8 mouse cellular contexts compared by ENCODE assay signal in the genomic region with DNA sequence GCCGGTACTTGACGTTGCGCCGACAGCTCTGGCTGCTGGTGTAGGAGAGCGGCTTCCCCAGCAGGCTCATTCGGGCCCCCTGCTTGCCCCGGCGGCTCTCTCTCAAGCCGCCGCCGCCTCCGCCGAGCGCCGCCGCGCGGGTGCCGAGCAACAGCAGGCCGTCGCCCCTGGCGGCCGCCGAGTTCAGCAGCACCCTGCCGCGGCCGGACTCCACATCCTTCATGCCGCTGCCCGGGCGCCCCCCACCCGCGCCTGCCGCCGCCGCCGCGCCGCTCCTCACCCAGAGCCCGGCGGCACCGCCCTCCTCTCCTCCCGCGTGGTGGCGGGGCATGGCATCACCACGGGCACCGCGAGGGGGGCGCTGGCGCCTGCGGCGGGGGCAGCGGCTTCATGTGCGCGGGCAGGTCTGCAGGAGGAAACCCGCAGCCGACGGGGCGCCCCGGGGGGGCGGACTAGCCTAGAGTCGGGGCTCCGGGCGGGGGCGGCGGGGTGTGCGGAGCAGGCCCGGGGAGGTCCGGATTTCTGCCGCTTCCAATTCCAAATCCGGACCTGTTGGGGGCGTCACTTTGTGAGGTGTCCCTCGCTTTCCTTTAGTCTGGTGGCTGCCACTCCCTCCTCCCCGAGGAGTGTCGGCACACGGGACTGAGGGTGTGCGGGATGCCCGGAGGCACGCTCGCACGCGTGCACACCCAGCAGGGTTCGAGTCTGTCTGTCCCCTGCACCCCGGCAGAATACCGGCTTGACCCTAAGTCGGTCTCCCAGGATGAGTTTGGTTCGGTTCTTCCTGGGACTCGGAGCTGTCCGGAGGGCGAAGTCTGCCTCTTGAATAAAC. TPM values are rescaled to one million over a fixed set of nuclear protein-coding genes. Genes with fewer than 3 reads are reported as not detected.
DNase-seq lines count a peak whose midpoint lies in the region; ATAC-seq and TF ChIP-seq lines count a peak whose summit lies in the region.

A gene (minus strand): TSS at position 692 of the 832 bp plus-strand sequence.

- TF ChIP-seq CTCF in forebrain, postnatal 0 days (IDR thresholded peaks at IDR 0.05; ENCODE audit: low read depth), result peak; percentile 34

- H3K4me3 ChIP-seq in forebrain, postnatal 0 days (ENCODE audit: low read depth, low read length), result peak within 1 kb of the TSS; percentile 73

- no peaks in the 10 kb centered on the region for H3K36me3 ChIP-seq in forebrain, postnatal 0 days (ENCODE audit: insufficient read depth)

- peak within 1 kb of the TSS; percentile 70 for H3K27ac ChIP-seq in forebrain, postnatal 0 days (ENCODE audit: low read depth, low read length)

- H3K4me2 ChIP-seq in forebrain, postnatal 0 days (ENCODE audit: low read depth), result peak within 1 kb of the TSS; percentile 79

- H3K9me3 ChIP-seq in forebrain, postnatal 0 days (ENCODE audit: low read length), result no peaks in the 10 kb centered on the region

- WGBS in forebrain, postnatal 0 days, result 3% methylated on average over 75 of the region's 89 CpGs

- ATAC-seq in CD4-positive, CD25-positive, alpha-beta regulatory T cell, adult 4 months, result peak; percentile 42
- ATAC-seq in forebrain, postnatal 0 days, result peak; percentile 86
- peak; percentile 38 to 47 for ATAC-seq in hematopoietic stem cell, adult 5-6 weeks (replicated peaks in 1 of 2; ENCODE audit: insufficient read depth in 1 of 2, low FRiP score in 2 of 2, low TSS enrichment in 1 of 2, low read depth in 1 of 2, poor library complexity in 2 of 2, severe bottlenecking in 2 of 2)

- no peaks in the 10 kb centered on the region for H3K27me3 ChIP-seq in forebrain, postnatal 0 days (ENCODE audit: insufficient read depth, low read length)

- no peaks in the 10 kb centered on the region for H3K4me1 ChIP-seq in forebrain, postnatal 0 days (ENCODE audit: insufficient read depth)

- peak within 1 kb of the TSS; percentile 67 for H3K9ac ChIP-seq in forebrain, postnatal 0 days

- peak; percentile 60 for DNase-seq in brain, adult 2 months (ENCODE audit: low read depth, low spot score)
- peak; percentile 73 for DNase-seq in forebrain, postnatal 0 days
- peak; percentile 60 for DNase-seq in left cerebral cortex, adult 11 months (ENCODE audit: low spot score)
- DNase-seq in lung, postnatal 25 days (ENCODE audit: low spot score), result peak; percentile 24
- DNase-seq in right cerebral cortex, adult 2 months (ENCODE audit: low spot score in 2 of 2), result peak; percentile 56 to 65
- peak; percentile 15 for DNase-seq in urinary bladder, postnatal 10 days (ENCODE audit: low spot score)

RNA-seq across cellular contexts. Expression of the gene that starts here (rescaled TPM):
- polyA plus RNA-seq in CD4-positive, CD25-positive, alpha-beta regulatory T cell, adult 4 months (2017; shearing (Covaris generic)), result 1 to 10 TPM; 3.6 to 4.3 TPM
- total RNA-seq in forebrain, postnatal 0 days (2014; rRNA removed), result 17.7 and 18.9 TPM in 2 replicates
- polyA plus RNA-seq in forebrain, postnatal 0 days (2015; fragmentation: Nextera tagmentation; extraction: Ambion mirVana), result 2.8 and 3.4 TPM in 2 replicates
- 6.6 and 8.6 TPM in 2 replicates for total RNA-seq in hematopoietic stem cell, adult 5-6 weeks (2017)

Comparison
In these comparisons a context has a peak if more than half of its experiments do, and no peak if none do; other contexts are left out.
1. Peak in every context shown above with its lines: DNase-seq, ATAC-seq, H3K4me3 ChIP-seq and H3K27ac ChIP-seq.
2. DNase-seq: peak in every context shown above with its lines; median percentile 73 in forebrain, postnatal 0 days; 60 in right cerebral cortex, adult 2 months; 60 in brain, adult 2 months; 60 in left cerebral cortex, adult 11 months; 24 in lung, postnatal 25 days; 15 in urinary bladder, postnatal 10 days.